Mouse (Mus musculus) megakaryocyte-erythroid progenitor cell, adult 5-6 weeks (primary cell): ENCODE data around the gene Pxylp1. TPM values are rescaled to one million over a fixed set of nuclear protein-coding genes. Genes with fewer than 3 reads are reported as not detected.

Experiments
- ATAC-seq: replicated peaks from 2 replicates; pipeline ENCODE4 v1.8.0; 2016; ENCODE audit warnings: mild to moderate bottlenecking, inconsistent platforms; ENCODE audit not compliant: severe bottlenecking, poor library complexity, low FRiP score, low TSS enrichment
- total RNA-seq, 2 experiments: library from RNA; stranded (forward) in 1 of 2; stranded (reverse) in 1 of 2; fragments of 200-1000, 215-1000 nt in 1 of 2; fragments of >200 nt in 1 of 2; fragmentation: Nextera tagmentation in 1 of 2; gene quantifications; 2 replicates each; pipeline ENCODE4 v1.2.3; 2014 to 2017

Gene Pxylp1
- total RNA-seq, 2 experiments from 2014 or later, result 1.4 to 1.9 TPM

DNA sequence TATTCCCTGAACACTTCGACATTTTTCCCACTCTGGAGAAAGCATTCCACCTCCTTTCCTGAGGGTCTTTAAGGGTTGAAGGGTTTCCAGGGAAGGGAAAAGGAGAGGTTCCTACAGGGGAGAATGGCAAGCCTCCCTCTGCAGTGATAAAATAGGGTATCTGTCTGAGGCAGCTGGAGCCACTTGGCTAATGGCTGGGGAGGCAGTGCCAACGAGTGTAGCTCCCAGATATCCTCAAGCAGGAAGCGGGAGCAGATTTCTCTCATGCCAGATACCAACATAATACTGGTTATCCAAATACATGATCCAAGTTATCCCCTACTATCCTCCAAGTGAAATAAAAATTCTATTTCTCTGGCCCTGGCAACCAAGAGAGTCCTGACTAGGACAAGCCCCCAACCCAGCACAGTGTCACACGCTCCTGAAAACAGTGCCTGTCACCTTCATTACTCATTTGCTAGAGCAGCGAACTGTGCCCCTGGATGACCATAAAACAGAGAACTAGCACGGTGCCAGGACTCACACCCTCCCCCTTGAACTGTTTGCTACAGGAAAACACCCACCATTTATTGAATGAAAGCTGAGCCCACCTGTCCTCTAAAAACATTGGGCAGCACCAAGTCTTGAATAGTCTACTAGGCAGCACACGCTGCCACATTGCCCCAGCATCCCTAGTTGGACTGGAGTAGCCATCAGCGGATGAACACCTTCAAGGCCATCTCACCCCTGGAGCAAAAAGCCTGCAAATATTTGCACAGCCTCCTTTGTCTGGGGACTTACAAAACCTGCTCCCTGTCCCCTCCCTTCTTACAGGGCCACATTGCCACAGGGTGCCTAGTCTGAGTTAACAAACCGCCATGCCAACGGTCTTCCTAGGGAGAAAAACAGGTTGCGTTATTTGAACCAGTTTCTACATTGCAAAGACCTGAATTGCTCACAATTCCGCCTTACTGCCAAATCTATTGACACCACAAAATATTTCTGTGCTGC, 833 bp downstream of the Pxylp1 start:
- ATAC-seq, result no peak

- no peak for ATAC-seq
These were observed 1.7 kb downstream of the Pxylp1 start for GRCm38 (mm10) chr9:96890756-96891155.

DNA sequence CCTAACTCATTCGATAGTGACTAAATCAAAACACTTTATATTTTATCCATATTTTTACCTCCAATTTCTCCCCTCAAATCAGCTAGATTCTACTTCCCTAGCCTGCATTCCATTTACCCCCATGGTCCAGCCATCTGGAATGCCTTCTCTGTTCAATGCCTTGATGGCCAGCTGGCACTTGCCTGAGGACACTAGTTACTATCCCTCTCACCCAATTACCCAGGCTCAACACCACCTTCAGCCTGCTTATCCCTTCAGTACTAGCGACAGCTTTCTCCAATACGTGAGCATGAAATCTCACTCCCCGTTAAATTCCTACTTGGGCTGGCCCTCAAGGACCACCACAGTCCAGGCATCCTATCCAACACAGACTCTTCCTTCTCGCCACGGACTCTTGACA, 2.2 kb downstream of the Pxylp1 start:
- ATAC-seq, result no peak

- ATAC-seq, result peak; percentile 69
These were observed 3.0 kb downstream of the Pxylp1 start for GRCm38 (mm10) chr9:96889345-96890021.

GRCm38 (mm10) chr9:96888742-96889344, 3.6 kb downstream of the Pxylp1 start:
- ATAC-seq, result peak; percentile 41

GRCm38 (mm10) chr9:96887954-96888353, 4.5 kb downstream of the Pxylp1 start:
- no peak for ATAC-seq

- no peak for ATAC-seq
These were observed 5.0 kb downstream of the Pxylp1 start for GRCm38 (mm10) chr9:96887492-96887891.

DNA sequence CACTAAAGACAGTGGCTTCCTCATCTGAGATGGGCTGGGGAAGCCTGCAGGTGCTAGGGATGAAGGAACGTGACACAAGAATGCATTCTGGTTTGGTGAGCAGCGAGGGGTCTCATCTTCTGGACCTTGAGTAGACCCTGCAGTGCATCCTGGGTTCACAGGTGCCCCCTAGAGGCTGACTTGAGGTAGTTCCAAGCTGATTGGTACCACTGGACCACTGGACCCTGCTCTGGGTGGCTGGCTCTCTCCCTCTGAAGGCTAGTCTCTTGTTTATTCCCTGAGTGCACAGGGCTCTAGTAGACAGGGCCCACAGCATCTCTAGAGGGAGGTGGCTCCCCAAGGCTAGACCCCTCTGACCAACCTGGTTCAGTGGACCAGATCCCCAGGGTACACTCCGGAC, 6.7 kb downstream of the Pxylp1 start:
- peak; percentile 39; the same call in 1 of the 2 replicates for ATAC-seq

DNA sequence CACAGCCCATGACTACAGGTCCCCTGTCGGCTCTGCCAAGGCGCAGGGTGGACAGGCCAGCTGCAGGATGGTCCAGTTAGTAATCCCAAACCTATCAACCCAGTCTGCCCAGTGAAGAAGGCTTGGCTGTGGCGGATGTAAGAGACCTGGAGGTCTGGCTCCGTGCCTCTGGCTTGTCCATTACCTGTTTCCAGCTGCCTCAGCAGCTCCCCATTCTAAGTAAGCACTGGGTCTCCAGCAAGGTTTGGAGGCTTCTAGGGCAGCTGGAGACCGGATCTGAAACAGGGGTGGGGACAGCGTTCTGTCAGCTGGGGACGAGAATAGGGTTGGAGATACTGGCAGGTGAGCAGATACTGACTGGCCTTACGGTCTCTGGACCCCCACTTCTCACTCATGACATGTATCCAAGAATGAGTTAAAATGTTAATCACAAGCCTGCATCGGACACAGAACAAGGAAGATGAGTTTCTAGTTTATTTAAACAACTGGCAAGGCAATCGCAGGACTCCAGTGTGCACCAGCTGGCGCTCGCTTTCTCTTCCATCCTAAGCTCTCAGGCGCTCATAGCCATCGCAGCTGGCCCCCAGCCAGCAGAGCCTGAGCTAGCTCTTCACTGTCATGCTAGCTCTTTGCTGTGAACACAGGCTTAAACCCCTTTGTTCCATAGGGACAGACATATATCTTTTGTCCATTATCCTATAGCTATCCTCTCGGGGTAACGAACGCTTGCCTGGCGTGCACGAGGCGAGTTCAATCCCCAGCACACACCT, 9.8 kb downstream of the Pxylp1 start:
- ATAC-seq, result no peak

DNA sequence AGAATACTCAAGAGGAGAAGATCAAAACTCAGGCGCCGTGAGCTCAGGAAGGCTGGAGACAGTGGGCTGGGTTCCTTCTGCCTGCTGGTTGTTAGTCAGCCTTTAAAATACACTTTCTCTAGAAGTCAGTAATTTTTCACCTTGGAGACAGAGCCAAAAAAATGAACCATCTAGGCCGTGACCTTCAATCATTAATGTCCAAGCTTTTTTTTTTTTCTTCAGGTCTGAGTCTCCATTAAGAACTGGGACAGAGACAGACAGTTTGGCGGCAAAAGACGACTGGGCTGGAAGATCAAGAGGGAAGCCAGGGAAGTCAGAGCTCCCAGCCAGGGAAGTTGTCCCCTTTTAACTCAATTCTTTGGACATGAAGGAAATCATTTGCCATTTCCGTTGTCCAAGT, 10.6 kb downstream of the Pxylp1 start:
- no peak for ATAC-seq

- ATAC-seq, result no peak
These were observed 13.4 kb downstream of the Pxylp1 start for GRCm38 (mm10) chr9:96879024-96879423.

- no peak for ATAC-seq
These were observed 14.0 kb downstream of the Pxylp1 start for GRCm38 (mm10) chr9:96878464-96878863.

DNA sequence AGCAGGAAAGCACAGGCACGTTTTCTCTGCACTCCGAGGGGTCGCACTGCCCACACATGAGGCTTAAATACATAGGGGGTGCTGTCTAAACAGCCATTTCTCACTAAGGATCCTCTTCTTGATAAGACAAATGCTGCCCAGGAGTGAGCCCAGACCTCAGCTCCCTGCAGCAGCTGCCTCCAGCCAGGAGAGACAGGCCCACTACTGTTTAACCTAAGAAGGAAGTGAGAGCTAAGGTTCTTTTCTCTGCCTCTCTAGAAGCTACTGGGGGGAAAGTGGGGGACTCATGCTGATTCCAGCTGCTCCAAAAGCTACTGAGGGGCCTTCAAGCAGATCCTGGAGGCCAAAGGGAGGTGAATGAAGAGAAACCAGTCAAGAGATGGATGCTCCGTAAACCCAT, 16.8 kb downstream of the Pxylp1 start:
- no peak for ATAC-seq

DNA sequence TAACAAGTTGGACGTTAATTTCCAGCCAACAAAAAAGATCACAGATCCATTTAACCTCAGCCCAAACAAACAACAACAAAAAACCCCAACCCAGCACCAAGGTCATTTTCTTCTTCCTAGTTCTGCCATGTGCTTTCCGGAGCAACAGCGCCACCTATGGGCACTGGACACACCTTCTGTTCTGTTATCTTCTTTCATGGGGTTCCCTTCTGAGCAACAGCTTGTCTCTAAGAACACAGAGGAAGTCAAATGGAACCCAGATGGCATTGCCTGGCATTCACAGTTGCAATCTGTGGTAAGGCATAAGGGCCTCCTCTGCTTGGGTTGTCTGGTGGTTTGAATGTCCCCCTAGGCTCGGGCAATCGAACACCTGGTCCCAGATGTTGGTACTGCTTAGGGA, 19.4 kb downstream of the Pxylp1 start:
- ATAC-seq, result peak; percentile 59

GRCm38 (mm10) chr9:96870104-96870503, 22.4 kb downstream of the Pxylp1 start:
- peak; percentile 51; the same call in 1 of the 2 replicates for ATAC-seq

DNA sequence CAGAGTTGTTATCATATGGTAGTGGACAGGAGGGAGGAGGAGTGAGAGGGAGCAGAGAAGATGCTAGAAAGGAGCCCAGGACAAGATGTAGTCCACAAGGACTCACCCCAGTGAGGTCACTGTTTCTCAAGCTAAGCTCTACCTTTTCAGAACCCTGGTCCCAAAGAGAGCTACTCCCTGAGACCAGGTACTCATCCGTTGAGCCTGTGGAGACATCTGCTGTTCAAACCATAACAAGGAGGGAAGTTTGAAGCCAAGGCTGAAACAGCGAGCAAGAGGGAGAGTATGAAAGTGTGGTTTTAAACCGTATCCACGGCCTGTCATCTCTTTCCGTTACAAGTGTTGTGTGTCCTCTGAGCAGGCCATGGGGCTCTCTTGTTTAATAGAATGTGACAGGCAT, 22.9 kb downstream of the Pxylp1 start:
- no peak for ATAC-seq

GRCm38 (mm10) chr9:96868546-96868945, 23.9 kb downstream of the Pxylp1 start:
- no peak for ATAC-seq

DNA sequence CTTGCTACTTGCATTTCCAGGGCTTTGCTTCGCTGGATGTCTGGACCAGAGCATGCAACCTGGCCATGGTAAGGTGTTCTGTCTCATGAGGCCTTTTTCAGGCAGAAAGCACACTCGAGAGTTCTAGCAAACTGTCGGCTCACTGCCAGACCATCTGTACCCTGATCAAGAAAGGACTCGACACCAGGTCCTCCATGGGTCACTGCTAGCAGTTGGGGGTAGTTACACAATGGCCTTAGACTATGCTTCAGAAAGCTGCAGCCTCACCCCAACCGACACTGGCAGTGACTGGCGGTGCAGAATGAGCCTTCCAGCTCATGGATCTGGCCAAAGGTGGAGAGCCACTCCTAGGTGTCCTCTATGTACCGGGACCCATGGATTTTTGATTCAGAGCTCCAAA, 25.3 kb downstream of the Pxylp1 start:
- no peak for ATAC-seq

DNA sequence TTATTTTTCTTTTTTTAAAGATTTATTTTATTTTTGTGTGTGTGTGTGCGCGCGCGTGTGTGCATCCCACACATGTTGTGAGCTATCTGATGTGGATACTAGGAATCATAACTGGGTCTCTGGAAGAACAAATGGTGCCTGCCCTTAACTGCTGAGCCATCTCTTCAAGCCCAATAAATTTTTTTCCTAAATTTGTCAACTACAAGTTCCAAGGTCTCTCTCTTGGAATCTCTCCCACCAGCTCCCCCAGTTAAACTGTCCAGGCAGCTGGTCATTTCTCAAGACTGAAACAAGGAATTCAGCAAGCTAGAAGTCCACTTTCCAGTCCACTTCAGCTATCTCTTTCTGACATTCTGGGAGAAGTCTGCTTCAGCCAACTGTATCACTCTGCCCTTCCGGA, 26.3 kb downstream of the Pxylp1 start:
- ATAC-seq, result no peak
